Mouse (Mus musculus): Measurements from ENCODE around the gene Vmn2r17. TPM values are rescaled to one million over a fixed set of nuclear protein-coding genes. Genes with fewer than 3 reads are reported as not detected.
A peak's percentile ranks its signal among the peaks of the same experiment; 100 is the strongest.

Vmn2r17 gene
- not detected for total RNA-seq (2021)
- long read RNA-seq: 0 reads

- no peak for DNase-seq (ENCODE audit: low spot score in 2 of 2)
These were observed at the start of gene Vmn2r17 for GRCm38 (mm10) chr5:109419388-109419787. Vmn2r17 (plus strand) TSS chr5:109419688.

GRCm38 (mm10) chr5:109466576-109467506, 47.4 kb downstream of the Vmn2r17 start:
- peak in 1 of 2 experiments; percentile 6 for DNase-seq (ENCODE audit: low spot score in 2 of 2)

DNA sequence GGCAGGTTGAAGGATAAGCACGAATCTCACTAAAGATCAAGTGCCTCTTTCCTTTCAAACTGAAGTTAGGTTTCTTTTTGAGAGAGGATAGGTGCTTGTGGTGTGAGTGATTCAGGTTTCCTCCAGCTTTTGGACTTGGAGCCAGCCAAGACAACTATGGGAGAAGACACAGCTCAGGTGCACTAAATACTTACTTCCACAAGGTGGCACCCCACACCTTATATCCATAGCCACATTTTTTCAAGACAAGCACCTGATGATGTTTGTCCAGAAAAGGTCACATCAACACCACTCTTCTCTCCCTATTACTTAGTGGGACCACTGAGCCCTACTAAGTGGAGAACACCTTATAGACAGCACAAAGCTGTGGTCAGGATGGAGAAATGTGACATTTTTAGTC, 87.2 kb downstream of the Vmn2r17 start:
- DNase-seq (ENCODE audit: low spot score in 2 of 2): peak in 1 of 2 experiments; percentile 30

Other genes with a start within 250 kb of the Vmn2r17 start
- gene Vmn2r13, start 227.5 kb upstream of the Vmn2r17 start, total RNA-seq (2021): not detected
- gene Vmn2r14, start 195.0 kb upstream of the Vmn2r17 start, total RNA-seq (2021): not detected
- gene Vmn2r15, start 122.0 kb upstream of the Vmn2r17 start, total RNA-seq (2021): not detected
- not detected for gene Vmn2r16, start 89.5 kb upstream of the Vmn2r17 start, total RNA-seq (2021)
- 10 to 100 TPM; 28.7 to 32.7 TPM for gene Crlf2, start 139.3 kb downstream of the Vmn2r17 start, total RNA-seq (2021)

Measured in layer of hippocampus, adult 18-20 months (tissue).